Mouse (Mus musculus) brain, adult 2 months (tissue): ENCODE measurements around the gene Sf3b3.
"Not testable (repeated sequence)": the region's sequence is repeated elsewhere in the genome, so short reads cannot be mapped to it uniquely, and the experiment has no call there.

Experiments used
- DNase-seq: peaks from one replicate; pipeline ENCODE4 v3.0.0; 2011; ENCODE audit warnings: low read depth, low spot score

Sf3b3 gene

GRCm38 (mm10) chr8:110808495-110809472 is 37.8 kb downstream of the Sf3b3 start:
- DNase-seq, result peak; percentile 64

GRCm38 (mm10) chr8:110806146-110806545 is 40.4 kb downstream of the Sf3b3 start:
- no peak for DNase-seq

- peak; percentile 41 for DNase-seq
Measured at GRCm38 (mm10) chr8:110805669-110806068, 40.9 kb downstream of the Sf3b3 start, which contains the start of gene Il34. Il34 (minus strand) TSS chr8:110805924.

GRCm38 (mm10) chr8:110804825-110805514 is 41.6 kb downstream of the Sf3b3 start:
- DNase-seq, result no peak

GRCm38 (mm10) chr8:110803856-110804255 is 42.7 kb downstream of the Sf3b3 start:
- DNase-seq, result no peak

- DNase-seq, result no peak
Measured at GRCm38 (mm10) chr8:110802988-110803387, 43.6 kb downstream of the Sf3b3 start.

- no peak for DNase-seq
Measured at GRCm38 (mm10) chr8:110797086-110797485, 49.5 kb downstream of the Sf3b3 start.

GRCm38 (mm10) chr8:110794363-110794965 is 52.1 kb downstream of the Sf3b3 start:
- DNase-seq, result no peak

GRCm38 (mm10) chr8:110793936-110794335 is 52.7 kb downstream of the Sf3b3 start:
- no peak for DNase-seq

GRCm38 (mm10) chr8:110793511-110793910 is 53.1 kb downstream of the Sf3b3 start:
- peak; percentile 57 for DNase-seq

GRCm38 (mm10) chr8:110792574-110793200 is 53.9 kb downstream of the Sf3b3 start:
- DNase-seq, result peak; percentile 60

GRCm38 (mm10) chr8:110791164-110791563 is 55.4 kb downstream of the Sf3b3 start:
- DNase-seq, result no peak

- DNase-seq, result no peak
Measured at GRCm38 (mm10) chr8:110790270-110790669, 56.3 kb downstream of the Sf3b3 start.

- DNase-seq, result peak; percentile 48
Measured at GRCm38 (mm10) chr8:110789571-110789970, 57.0 kb downstream of the Sf3b3 start.

GRCm38 (mm10) chr8:110788981-110789380 is 57.6 kb downstream of the Sf3b3 start:
- peak; percentile 50 for DNase-seq

- no peak for DNase-seq
Measured at GRCm38 (mm10) chr8:110787411-110787954, 59.1 kb downstream of the Sf3b3 start.

- DNase-seq, result no peak
Measured at GRCm38 (mm10) chr8:110786934-110787333, 59.7 kb downstream of the Sf3b3 start.

- DNase-seq, result not testable (repeated sequence)
Measured at GRCm38 (mm10) chr8:110786501-110786900, 60.1 kb downstream of the Sf3b3 start.

GRCm38 (mm10) chr8:110785366-110785765 is 61.2 kb downstream of the Sf3b3 start:
- no peak for DNase-seq

- DNase-seq, result peak; percentile 79
Measured at GRCm38 (mm10) chr8:110779924-110780718, 66.5 kb downstream of the Sf3b3 start.
